Mouse (Mus musculus): ENCODE results near the gene Ptpdc1.

Ptpdc1 gene

GRCm38 (mm10) chr13:48625433-48626184, at the start of gene Ptpdc1:
Ptpdc1 (minus strand) TSS chr13:48625664.
- DNase-seq, result peak; percentile 98

GRCm38 (mm10) chr13:48674609-48675008, 49.1 kb upstream of the Ptpdc1 start:
- no peak for DNase-seq

GRCm38 (mm10) chr13:48672312-48672840, 46.9 kb upstream of the Ptpdc1 start:
- DNase-seq, result no peak

- no peak for DNase-seq
These were observed 43.6 kb upstream of the Ptpdc1 start for GRCm38 (mm10) chr13:48668976-48669534.

GRCm38 (mm10) chr13:48668091-48668975, 42.9 kb upstream of the Ptpdc1 start:
- no peak for DNase-seq

GRCm38 (mm10) chr13:48667461-48667860, 42.0 kb upstream of the Ptpdc1 start:
- no peak for DNase-seq

GRCm38 (mm10) chr13:48665656-48666597, 40.5 kb upstream of the Ptpdc1 start:
- DNase-seq, result no peak

- no peak for DNase-seq
These were observed 39.6 kb upstream of the Ptpdc1 start for GRCm38 (mm10) chr13:48664916-48665655.

- no peak for DNase-seq
These were observed 38.5 kb upstream of the Ptpdc1 start for GRCm38 (mm10) chr13:48663988-48664339.

- no peak for DNase-seq
These were observed 37.9 kb upstream of the Ptpdc1 start for GRCm38 (mm10) chr13:48663211-48663987.

- DNase-seq, result no peak
These were observed 37.1 kb upstream of the Ptpdc1 start, which contains the start of gene Barx1 for GRCm38 (mm10) chr13:48662431-48663143. Barx1 (plus strand) TSS chr13:48662998.

- no peak for DNase-seq
These were observed 36.1 kb upstream of the Ptpdc1 start for GRCm38 (mm10) chr13:48661561-48661960.

- no peak for DNase-seq
These were observed 35.3 kb upstream of the Ptpdc1 start for GRCm38 (mm10) chr13:48660741-48661140.

- no peak for DNase-seq
These were observed 34.8 kb upstream of the Ptpdc1 start for GRCm38 (mm10) chr13:48660221-48660734.

GRCm38 (mm10) chr13:48659254-48660220, 34.1 kb upstream of the Ptpdc1 start:
- no peak for DNase-seq

- no peak for DNase-seq
These were observed 33.3 kb upstream of the Ptpdc1 start for GRCm38 (mm10) chr13:48658588-48659253.

GRCm38 (mm10) chr13:48657791-48658190, 32.3 kb upstream of the Ptpdc1 start:
- no peak for DNase-seq

- DNase-seq, result peak; percentile 72
These were observed 30.2 kb upstream of the Ptpdc1 start for GRCm38 (mm10) chr13:48655637-48656036.

Measured in lung, postnatal 14 days (tissue).